Mouse (Mus musculus) lung, embryonic 16.5 days (tissue): ENCODE data around the gene Cntd1. TPM values are rescaled to one million over a fixed set of nuclear protein-coding genes. Genes with fewer than 3 reads are reported as not detected.
A peak's percentile ranks its signal among the peaks of the same experiment; 100 is the strongest.
"Not testable (repeated sequence)": the region's sequence is repeated elsewhere in the genome, so short reads cannot be mapped to it uniquely, and the experiment has no call there.

Experiments used
- ATAC-seq: fragments of 200-750 bp; cut with Nextera tagmentation; 2 replicates; pipeline ENCODE4 v1.8.0; 2017; ENCODE audit warnings: low read depth, mild to moderate bottlenecking, moderate library complexity
- H3K27ac ChIP-seq: fragments of 300-500 bp; sonication (generic); 2 replicates; pipeline ENCODE4 v1.5.1; 2014; ENCODE audit warnings: mild to moderate bottlenecking, control low read depth, low read length
- H3K27me3 ChIP-seq: fragments of 300-500 bp; sonication (generic); 2 replicates; pipeline ENCODE4 v1.6.1; 2014; ENCODE audit warnings: low read depth, low read length, mixed read lengths; ENCODE audit not compliant: control insufficient read depth, insufficient read depth
- H3K36me3 ChIP-seq: fragments of 300-500 bp; sonication (generic); 2 replicates; pipeline ENCODE4 v1.6.1; 2014; ENCODE audit warnings: low read length; ENCODE audit not compliant: control insufficient read depth, insufficient read depth
- H3K4me1 ChIP-seq: fragments of 300-500 bp; sonication (generic); replicated peaks from 2 replicates; pipeline ENCODE4 v1.6.1; 2014; ENCODE audit warnings: low read length, mixed read lengths; ENCODE audit not compliant: control insufficient read depth, insufficient read depth
- H3K4me2 ChIP-seq: fragments of 300-500 bp; sonication (generic); 2 replicates; pipeline ENCODE4 v1.6.1; 2014; ENCODE audit warnings: low read depth, low read length, control low read depth
- H3K4me3 ChIP-seq: fragments of 300-500 bp; sonication (generic); 2 replicates; pipeline ENCODE4 v1.5.1; 2014; ENCODE audit warnings: mild to moderate bottlenecking, low read length, control low read depth
- H3K9ac ChIP-seq: fragments of 300-500 bp; sonication (generic); 2 replicates; pipeline ENCODE4 v1.6.1; 2014; ENCODE audit warnings: low read length, control low read depth
- H3K9me3 ChIP-seq: fragments of 300-500 bp; sonication (generic); 2 replicates; pipeline ENCODE4 v1.6.1; 2016; ENCODE audit warnings: low read length; ENCODE audit not compliant: control insufficient read depth
- WGBS: fragments of 180-500 bp; shearing (Covaris S2); extraction: QIAGEN DNeasy Blood & Tissue Kit; methylation state at CpG from one replicate; pipeline ENCODE4 v1.1.7; 2014; 5-methylcytosine and 5-hydroxymethylcytosine counted together
- polyA plus RNA-seq: library from polyadenylated mRNA; unstranded; fragments of >200 nt; fragmentation: Nextera tagmentation; extraction: Ambion mirVana; gene quantifications from 2 replicates; pipeline ENCODE4 v1.2.1, GENCODE M21; 2015

Gene Cntd1
- polyA plus RNA-seq, 1 experiment from 2014 or later: 1.9 TPM

GRCm38 (mm10) chr11:101330961-101331360 is 52.1 kb downstream of the Cntd1 start:
- H3K4me2 ChIP-seq, H3K27me3 ChIP-seq, H3K9ac ChIP-seq, H3K36me3 ChIP-seq, H3K9me3 ChIP-seq, ATAC-seq, H3K4me3 ChIP-seq, H3K4me1 ChIP-seq: not testable (repeated sequence)
- peak overlapping the region; percentile 25 for H3K27ac ChIP-seq
- 67% methylated on average over 5 of the region's 6 CpGs for WGBS

- Histone ChIP-seq H3K27me3 (no peaks in the 10 kb centered on the region), H3K4me1 (no peaks in the 10 kb centered on the region; the same call in 1 of the 2 replicates), H3K9ac (no peak overlapping the region), H3K36me3 (no peaks in the 10 kb centered on the region), H3K9me3 (no peaks in the 10 kb centered on the region), H3K4me2 (no peak overlapping the region), H3K4me3 (0 out of 2 replicates have a peak overlapping the region, but pooled peaks have one; percentile 6), H3K27ac (no peak overlapping the region)
- no peak for ATAC-seq
- WGBS: 73% methylated on average over 3 of the region's 3 CpGs
These were observed 53.7 kb downstream of the Cntd1 start for GRCm38 (mm10) chr11:101332537-101332936.

- H3K27me3 ChIP-seq: no peaks in the 10 kb centered on the region
- H3K9me3 ChIP-seq: no peaks in the 10 kb centered on the region
- no peaks in the 10 kb centered on the region for H3K36me3 ChIP-seq
- peak overlapping the region; percentile 22; the same call in 1 of the 2 replicates for H3K4me2 ChIP-seq
- WGBS: 47% methylated on average over 10 of the region's 10 CpGs
- no peak overlapping the region for H3K9ac ChIP-seq
- no peak overlapping the region for H3K4me3 ChIP-seq
- H3K27ac ChIP-seq: no peak overlapping the region
- H3K4me1 ChIP-seq: peaks cover 5% of the 10 kb centered on the region
- no peak for ATAC-seq
These were observed 55.2 kb downstream of the Cntd1 start for GRCm38 (mm10) chr11:101334023-101334422.

GRCm38 (mm10) chr11:101334516-101334915 is 55.7 kb downstream of the Cntd1 start:
- WGBS: 24% methylated on average over 6 of the region's 6 CpGs
- no peaks in the 10 kb centered on the region for H3K27me3 ChIP-seq
- H3K4me3 ChIP-seq: no peak overlapping the region
- no peak overlapping the region for H3K4me2 ChIP-seq
- H3K36me3 ChIP-seq: no peaks in the 10 kb centered on the region
- ATAC-seq: no peak
- H3K9me3 ChIP-seq: no peaks in the 10 kb centered on the region
- H3K27ac ChIP-seq: no peak overlapping the region
- no peak overlapping the region for H3K9ac ChIP-seq
- peaks cover 5% of the 10 kb centered on the region for H3K4me1 ChIP-seq

GRCm38 (mm10) chr11:101335685-101336084 is 56.9 kb downstream of the Cntd1 start:
- WGBS: 65% methylated on average over 9 of the region's 9 CpGs
- H3K4me2 ChIP-seq: no peak overlapping the region
- H3K9ac ChIP-seq: no peak overlapping the region
- H3K9me3 ChIP-seq: no peaks in the 10 kb centered on the region
- H3K4me3 ChIP-seq: no peak overlapping the region
- no peaks in the 10 kb centered on the region for H3K27me3 ChIP-seq
- peaks cover 5% of the 10 kb centered on the region for H3K4me1 ChIP-seq
- H3K27ac ChIP-seq: no peak overlapping the region
- ATAC-seq: no peak
- no peaks in the 10 kb centered on the region for H3K36me3 ChIP-seq

- Histone ChIP-seq H3K4me1 (peaks cover 5% of the 10 kb centered on the region), H3K27me3 (no peaks in the 10 kb centered on the region), H3K4me3 (peak overlapping the region; percentile 28), H3K27ac (no peak overlapping the region), H3K9ac (no peak overlapping the region), H3K9me3 (no peaks in the 10 kb centered on the region), H3K4me2 (peak overlapping the region; percentile 54), H3K36me3 (no peaks in the 10 kb centered on the region)
- 1% methylated on average over 9 of the region's 9 CpGs for WGBS
- peak; percentile 88 for ATAC-seq
These were observed 59.4 kb downstream of the Cntd1 start for GRCm38 (mm10) chr11:101338123-101338760.

Other genes with a start within 250 kb of the Cntd1 start
- 20.6 and 23.1 TPM in 2 replicates for gene Naglu, start 209.0 kb upstream of the Cntd1 start, polyA plus RNA-seq
- 0.15 and 0.19 TPM in 2 replicates for gene Hsd17b1, start 200.6 kb upstream of the Cntd1 start, polyA plus RNA-seq
- gene Coasy, start 196.4 kb upstream of the Cntd1 start, polyA plus RNA-seq: 39.7 and 45.1 TPM in 2 replicates
- gene Mlx, start 191.7 kb upstream of the Cntd1 start, polyA plus RNA-seq: 41.3 and 60.3 TPM in 2 replicates
- gene Psmc3ip, start 183.6 kb upstream of the Cntd1 start, polyA plus RNA-seq: 29.3 and 32.3 TPM in 2 replicates
- gene Retreg3, start 159.1 kb upstream of the Cntd1 start, polyA plus RNA-seq: 18.4 and 19.6 TPM in 2 replicates
- 70.6 and 82.1 TPM in 2 replicates for gene Tubg1, start 159.1 kb upstream of the Cntd1 start, polyA plus RNA-seq
- gene Tubg2, start 123.1 kb upstream of the Cntd1 start, polyA plus RNA-seq: 3.1 TPM in 2 replicates
- 1.1 and 1.2 TPM in 2 replicates for gene Cntnap1, start 108.5 kb upstream of the Cntd1 start, polyA plus RNA-seq
- gene Plekhh3, start 107.7 kb upstream of the Cntd1 start, polyA plus RNA-seq: 17.0 and 17.1 TPM in 2 replicates
- 0.23 and 0.35 TPM in 2 replicates for gene Ccr10, start 103.6 kb upstream of the Cntd1 start, polyA plus RNA-seq
- gene Ezh1, start 52.5 kb upstream of the Cntd1 start, polyA plus RNA-seq: 19.4 and 20.8 TPM in 2 replicates
- 312 and 337 TPM in 2 replicates for gene Ramp2, start 33.0 kb upstream of the Cntd1 start, polyA plus RNA-seq
- gene Vps25, start 25.3 kb upstream of the Cntd1 start, polyA plus RNA-seq: 132 and 135 TPM in 2 replicates
- 5.3 and 5.8 TPM in 2 replicates for gene Wnk4, start 18.4 kb upstream of the Cntd1 start, polyA plus RNA-seq
- gene Coa3, start 102 bp downstream of the Cntd1 start, polyA plus RNA-seq: 184 and 187 TPM in 2 replicates
- gene Becn1, start 23.3 kb downstream of the Cntd1 start, polyA plus RNA-seq: 136 and 151 TPM in 2 replicates
- gene Psme3, start 37.2 kb downstream of the Cntd1 start, polyA plus RNA-seq: 94.0 and 101 TPM in 2 replicates
- gene Aoc2, start 46.1 kb downstream of the Cntd1 start, polyA plus RNA-seq: 0.92 and 1.2 TPM in 2 replicates
- gene Aoc3, start 51.6 kb downstream of the Cntd1 start, polyA plus RNA-seq: 1.9 and 2.2 TPM in 2 replicates
- gene G6pc, start 88.5 kb downstream of the Cntd1 start, polyA plus RNA-seq: not detected in 2 replicates
- gene Aarsd1, start 138.6 kb downstream of the Cntd1 start, polyA plus RNA-seq: 63.9 and 67.2 TPM in 2 replicates
- gene Gm27029, start 145.8 kb downstream of the Cntd1 start, polyA plus RNA-seq: 7.5 and 10.1 TPM in 2 replicates
- gene Rundc1, start 146.1 kb downstream of the Cntd1 start, polyA plus RNA-seq: 19.9 and 21.0 TPM in 2 replicates
- 12.5 and 13.9 TPM in 2 replicates for gene Ptges3l, start 146.3 kb downstream of the Cntd1 start, polyA plus RNA-seq
- gene Rpl27, start 163.3 kb downstream of the Cntd1 start, polyA plus RNA-seq: 273 and 291 TPM in 2 replicates
- gene Ifi35, start 169.4 kb downstream of the Cntd1 start, polyA plus RNA-seq: 27.3 and 29.1 TPM in 2 replicates
- 6.7 and 7.6 TPM in 2 replicates for gene Rnd2, start 186.0 kb downstream of the Cntd1 start, polyA plus RNA-seq
- 50.2 and 52.0 TPM in 2 replicates for gene Vat1, start 187.2 kb downstream of the Cntd1 start, polyA plus RNA-seq